Comparison of ENCODE assay signal across 29 mouse cellular contexts in genomic region chr17:25135622-25136021, GRCm38 (mm10). TPM values are rescaled to one million over a fixed set of nuclear protein-coding genes. Genes with fewer than 3 reads are reported as not detected.
A peak's percentile ranks its signal among the peaks of the same experiment; 100 is the strongest.
DNase-seq lines count a peak whose midpoint lies in the region; ATAC-seq and TF ChIP-seq lines count a peak whose summit lies in the region.
"Had no signal": no experiment of that assay in that cellular context is flagged by ENCODE, and none has a peak within 500 bp of the region (broad histone marks: within the 10 kb centered on the region; RNA-seq: fewer than 3 reads in every experiment).

No protein-coding gene starts in this region.

- no peak for ATAC-seq in kidney, embryonic 15.5 days (replicated peaks; ENCODE audit: low FRiP score)
- no peak for ATAC-seq in liver, embryonic 15.5 days (ENCODE audit: insufficient read depth)
- ATAC-seq in stomach, postnatal 0 days (ENCODE audit: low FRiP score, low TSS enrichment) = no peak
- no peak for ATAC-seq in midbrain, embryonic 16.5 days
- ATAC-seq: forebrain, embryonic 13.5 days; intestine, embryonic 16.5 days; midbrain, embryonic 13.5 days had no signal

- peaks cover 15% of the 10 kb centered on the region for H3K4me1 ChIP-seq in kidney, embryonic 15.5 days
- H3K4me1 ChIP-seq in liver, embryonic 15.5 days (replicated peaks) = peaks cover 48% of the 10 kb centered on the region
- no peaks in the 10 kb centered on the region for H3K4me1 ChIP-seq in stomach, postnatal 0 days (replicated peaks; ENCODE audit: control insufficient read depth, insufficient read depth)
- H3K4me1 ChIP-seq in midbrain, embryonic 16.5 days (ENCODE audit: control insufficient read depth, insufficient read depth, low read length) = peaks cover 18% of the 10 kb centered on the region

- no peak overlapping the region for H3K4me3 ChIP-seq in kidney, embryonic 15.5 days (replicated peaks)
- no peak overlapping the region for H3K4me3 ChIP-seq in liver, embryonic 15.5 days (replicated peaks)
- H3K4me3 ChIP-seq in stomach, postnatal 0 days (ENCODE audit: low read depth, low read length) = no peak overlapping the region
- no peak overlapping the region for H3K4me3 ChIP-seq in midbrain, embryonic 16.5 days (ENCODE audit: low read depth, low read length)
- H3K4me3 ChIP-seq: embryonic facial prominence, embryonic 10.5 days; embryonic facial prominence, embryonic 15.5 days; forebrain, embryonic 13.5 days; heart, embryonic 10.5 days; hindbrain, embryonic 13.5 days; left cerebral cortex, adult 2 months; limb, embryonic 12.5 days; midbrain, embryonic 13.5 days had no signal

- H3K27ac ChIP-seq in kidney, embryonic 15.5 days = no peak overlapping the region
- no peak overlapping the region for H3K27ac ChIP-seq in liver, embryonic 15.5 days (replicated peaks)
- H3K27ac ChIP-seq in stomach, postnatal 0 days (replicated peaks) = no peak overlapping the region
- no peak overlapping the region for H3K27ac ChIP-seq in midbrain, embryonic 16.5 days (ENCODE audit: low read length)
- H3K27ac ChIP-seq: embryonic facial prominence, embryonic 10.5 days; embryonic facial prominence, embryonic 15.5 days; forebrain, embryonic 13.5 days; heart, embryonic 10.5 days; hindbrain, embryonic 13.5 days; left cerebral cortex, adult 2 months; limb, embryonic 12.5 days; midbrain, embryonic 13.5 days had no signal

- DNase-seq in kidney, adult 11 months = peak; percentile 56
- DNase-seq in liver = no peak
- DNase-seq in kidney, postnatal 14 days = peak; percentile 32
- DNase-seq in stomach, postnatal 0 days (ENCODE audit: low spot score) = no peak
- DNase-seq: adrenal gland, adult 8-10 months; cerebellum, adult 8-10 months; cerebellum, postnatal 25 days; gastrocnemius, postnatal 14 days; heart, postnatal 4 days; lung, embryonic 14.5 days; lung, postnatal 14 days; thymus, postnatal 4 days had no signal

- H3K4me2 ChIP-seq in kidney, embryonic 15.5 days = no peak overlapping the region
- 0 out of 2 replicates have a peak overlapping the region, but pooled peaks have one; percentile 6 for H3K4me2 ChIP-seq in liver, embryonic 15.5 days
- H3K4me2 ChIP-seq in stomach, postnatal 0 days (replicated peaks; ENCODE audit: low read depth) = no peak overlapping the region
- no peak overlapping the region for H3K4me2 ChIP-seq in midbrain, embryonic 16.5 days (ENCODE audit: low read length)
- H3K4me2 ChIP-seq: embryonic facial prominence, embryonic 15.5 days; forebrain, embryonic 13.5 days; hindbrain, embryonic 13.5 days; limb, embryonic 12.5 days; liver, embryonic 11.5 days; lung, embryonic 14.5 days; midbrain, embryonic 13.5 days had no signal

- no peak overlapping the region for H3K9ac ChIP-seq in kidney, embryonic 15.5 days
- H3K9ac ChIP-seq in liver, embryonic 15.5 days = no peak overlapping the region
- H3K9ac ChIP-seq in stomach, postnatal 0 days (ENCODE audit: low read length) = no peak overlapping the region
- H3K9ac ChIP-seq in midbrain, embryonic 16.5 days (ENCODE audit: low read depth, low read length) = no peak overlapping the region
- H3K9ac ChIP-seq: embryonic facial prominence, embryonic 15.5 days; forebrain, embryonic 13.5 days; limb, embryonic 12.5 days; lung, embryonic 14.5 days; midbrain, embryonic 13.5 days had no signal

- no peaks in the 10 kb centered on the region for H3K27me3 ChIP-seq in kidney, embryonic 15.5 days
- no peaks in the 10 kb centered on the region for H3K27me3 ChIP-seq in liver, embryonic 15.5 days
- H3K27me3 ChIP-seq in stomach, postnatal 0 days (ENCODE audit: control insufficient read depth, insufficient read depth, low read length) = no peaks in the 10 kb centered on the region
- H3K27me3 ChIP-seq in midbrain, embryonic 16.5 days (ENCODE audit: control insufficient read depth, insufficient read depth, low read depth, low read length) = no peaks in the 10 kb centered on the region
- H3K27me3 ChIP-seq: embryonic facial prominence, embryonic 15.5 days; forebrain, embryonic 13.5 days; hindbrain, embryonic 13.5 days; limb, embryonic 12.5 days; midbrain, embryonic 13.5 days had no signal

- H3K36me3 ChIP-seq in kidney, embryonic 15.5 days = peaks cover 5% of the 10 kb centered on the region; the same call in 1 of the 2 replicates
- H3K36me3 ChIP-seq in liver, embryonic 15.5 days (replicated peaks) = peaks cover 4% of the 10 kb centered on the region; the same call in 1 of the 2 replicates
- no peaks in the 10 kb centered on the region for H3K36me3 ChIP-seq in stomach, postnatal 0 days (ENCODE audit: control insufficient read depth, insufficient read depth, low read length)
- H3K36me3 ChIP-seq in midbrain, embryonic 16.5 days (ENCODE audit: control insufficient read depth, insufficient read depth, low read length) = no peaks in the 10 kb centered on the region
- H3K36me3 ChIP-seq: embryonic facial prominence, embryonic 15.5 days had no signal

- 86% methylated on average over 6 of the region's 6 CpGs for WGBS in kidney, embryonic 15.5 days
- 83% methylated on average over 6 of the region's 6 CpGs for WGBS in liver, embryonic 15.5 days (ENCODE audit: insufficient replicate concordance)
- 85% methylated on average over 6 of the region's 6 CpGs for WGBS in stomach, postnatal 0 days
- 94% methylated on average over 6 of the region's 6 CpGs for whole genome bisulfite sequencing in midbrain, embryonic 16.5 days

- no peaks in the 10 kb centered on the region for H3K9me3 ChIP-seq in kidney, embryonic 15.5 days (replicated peaks)
- no peaks in the 10 kb centered on the region for H3K9me3 ChIP-seq in liver, embryonic 15.5 days (replicated peaks)
- H3K9me3 ChIP-seq in stomach, postnatal 0 days (ENCODE audit: control insufficient read depth, low read length) = no peaks in the 10 kb centered on the region
- H3K9me3 ChIP-seq in midbrain, embryonic 16.5 days (replicated peaks; ENCODE audit: control insufficient read depth, low read length, poor library complexity, severe bottlenecking) = no peaks in the 10 kb centered on the region
- H3K9me3 ChIP-seq: embryonic facial prominence, embryonic 10.5 days; embryonic facial prominence, embryonic 15.5 days; forebrain, embryonic 13.5 days; G1E; heart, embryonic 10.5 days; hindbrain, embryonic 13.5 days; limb, embryonic 12.5 days; midbrain, embryonic 13.5 days had no signal

- no peak for TF ChIP-seq CTCF in stomach, postnatal 0 days (IDR thresholded peaks at IDR 0.05; ENCODE audit: low read depth)

- TF ChIP-seq EP300 in stomach, postnatal 0 days (optimal IDR thresholded peaks at IDR 0.05) = peak; percentile 34

RNA-seq across cellular contexts. Expression of gene Clcn7, which starts 2.4 kb away (rescaled TPM):
- polyA plus RNA-seq in kidney, embryonic 15.5 days (2015; fragmentation: Nextera tagmentation; extraction: Ambion mirVana) = 20.7 and 24.6 TPM in 2 replicates
- 10.7 TPM in 2 replicates for polyA plus RNA-seq in liver, embryonic 15.5 days (2015; fragmentation: Nextera tagmentation; extraction: Ambion mirVana)
- polyA plus RNA-seq in stomach, postnatal 0 days (2015; fragmentation: Nextera tagmentation; extraction: Ambion mirVana) = 10.5 and 11.5 TPM in 2 replicates
- 33.6 and 36.1 TPM in 2 replicates for polyA plus RNA-seq in midbrain, embryonic 16.5 days (2015; fragmentation: Nextera tagmentation; extraction: Ambion mirVana)

RNA-seq across cellular contexts. Expression of gene Ptx4, which starts 15.1 kb away (rescaled TPM):
- 0.16 and 0.24 TPM in 2 replicates for polyA plus RNA-seq in kidney, embryonic 15.5 days (2015; fragmentation: Nextera tagmentation; extraction: Ambion mirVana)
- polyA plus RNA-seq in liver, embryonic 15.5 days (2015; fragmentation: Nextera tagmentation; extraction: Ambion mirVana) = 0.06 and 0.10 TPM in 2 replicates
- 0.30 and 0.33 TPM in 2 replicates for polyA plus RNA-seq in stomach, postnatal 0 days (2015; fragmentation: Nextera tagmentation; extraction: Ambion mirVana)
- polyA plus RNA-seq in midbrain, embryonic 16.5 days (2015; fragmentation: Nextera tagmentation; extraction: Ambion mirVana) = 0.38 TPM in 1 of 2 replicates, not detected in the other
- polyA plus RNA-seq: forebrain, embryonic 13.5 days; G1E; hindbrain, embryonic 13.5 days; liver, embryonic 11.5 days; lung, embryonic 14.5 days; midbrain, embryonic 13.5 days; neural tube, embryonic 11.5 days; thymus, postnatal 0 days had no signal

RNA-seq across cellular contexts. Expression of gene Telo2, which starts 19.9 kb away (rescaled TPM):
- 44.4 and 45.3 TPM in 2 replicates for polyA plus RNA-seq in kidney, embryonic 15.5 days (2015; fragmentation: Nextera tagmentation; extraction: Ambion mirVana)
- 14.3 and 17.4 TPM in 2 replicates for polyA plus RNA-seq in liver, embryonic 15.5 days (2015; fragmentation: Nextera tagmentation; extraction: Ambion mirVana)
- 12.2 and 13.7 TPM in 2 replicates for polyA plus RNA-seq in stomach, postnatal 0 days (2015; fragmentation: Nextera tagmentation; extraction: Ambion mirVana)
- polyA plus RNA-seq in midbrain, embryonic 16.5 days (2015; fragmentation: Nextera tagmentation; extraction: Ambion mirVana) = 51.9 and 53.4 TPM in 2 replicates

RNA-seq across cellular contexts. Expression of gene Ccdc154, which starts 26.6 kb away (rescaled TPM):
- not detected in 2 replicates for polyA plus RNA-seq in kidney, embryonic 15.5 days (2015; fragmentation: Nextera tagmentation; extraction: Ambion mirVana)
- not detected in 2 replicates for polyA plus RNA-seq in liver, embryonic 15.5 days (2015; fragmentation: Nextera tagmentation; extraction: Ambion mirVana)
- 0.80 and 0.84 TPM in 2 replicates for polyA plus RNA-seq in stomach, postnatal 0 days (2015; fragmentation: Nextera tagmentation; extraction: Ambion mirVana)
- not detected in 2 replicates for polyA plus RNA-seq in midbrain, embryonic 16.5 days (2015; fragmentation: Nextera tagmentation; extraction: Ambion mirVana)
- polyA plus RNA-seq: embryonic facial prominence, embryonic 10.5 days; forebrain, embryonic 13.5 days; G1E; heart, embryonic 10.5 days; heart, postnatal 0 days; hindbrain, embryonic 13.5 days; limb, embryonic 12.5 days; midbrain, embryonic 13.5 days; neural tube, embryonic 11.5 days had no signal

RNA-seq across cellular contexts. Expression of gene Gm38655, which starts 39.6 kb away (rescaled TPM):
- polyA plus RNA-seq in kidney, embryonic 15.5 days (2015; fragmentation: Nextera tagmentation; extraction: Ambion mirVana) = not detected in 2 replicates
- polyA plus RNA-seq in liver, embryonic 15.5 days (2015; fragmentation: Nextera tagmentation; extraction: Ambion mirVana) = not detected in 2 replicates
- polyA plus RNA-seq in stomach, postnatal 0 days (2015; fragmentation: Nextera tagmentation; extraction: Ambion mirVana) = 5.8 and 6.0 TPM in 2 replicates
- polyA plus RNA-seq in midbrain, embryonic 16.5 days (2015; fragmentation: Nextera tagmentation; extraction: Ambion mirVana) = not detected in 2 replicates
- polyA plus RNA-seq: embryonic facial prominence, embryonic 10.5 days; forebrain, embryonic 13.5 days; heart, postnatal 0 days; hindbrain, embryonic 13.5 days; limb, embryonic 12.5 days; liver, embryonic 11.5 days; midbrain, embryonic 13.5 days; neural tube, embryonic 11.5 days; thymus, postnatal 0 days had no signal

Comparison
In these comparisons a context has a peak if more than half of its experiments do, and no peak if none do; other contexts are left out.
1. DNase-seq: peak in kidney, adult 11 months (single experiment) and kidney, postnatal 14 days (single experiment); none in liver (single experiment) and stomach, postnatal 0 days (single experiment).